Mouse (Mus musculus): ENCODE data around the gene Wbp4. TPM values are rescaled to one million over a fixed set of nuclear protein-coding genes. Genes with fewer than 3 reads are reported as not detected.
A peak's percentile ranks its signal among the peaks of the same experiment; 100 is the strongest.

Gene Wbp4
- polyA plus RNA-seq, 1 experiment = 7.3 TPM

GRCm38 (mm10) chr14:79425979-79426729, 55.2 kb downstream of the Wbp4 start, which contains the start of gene Kbtbd7:
Gene Kbtbd7 (plus strand): TSS chr14:79426511.
- Histone ChIP-seq H3K36me3 (ENCODE audit: control insufficient read depth, insufficient read depth, low read length) (no peaks in the 10 kb centered on the region), H3K4me1 (replicated peaks; ENCODE audit: control insufficient read depth, insufficient read depth, low read length) (peaks cover 2% of the 10 kb centered on the region; the same call in 1 of the 2 replicates), H3K4me3 (ENCODE audit: control insufficient read depth, insufficient read depth, low read length) (peak within 1 kb of the TSS; percentile 47), H3K27ac (ENCODE audit: control insufficient read depth, insufficient read depth, low read length) (peak within 1 kb of the TSS; percentile 7), H3K27me3 (ENCODE audit: control insufficient read depth, insufficient read depth, low read length) (no peaks in the 10 kb centered on the region)
- DNase-seq = peak; percentile 95
- TF ChIP-seq CTCF (IDR thresholded peaks at IDR 0.05; ENCODE audit: borderline replicate concordance, control insufficient read depth, extremely low read depth, insufficient read depth, low read length, poor library complexity) (no peak), POLR2A (IDR thresholded peaks at IDR 0.05; ENCODE audit: control insufficient read depth, extremely low read depth, insufficient read depth, low read length, poor library complexity) (peak; percentile 73)
- WGBS = under 1% methylated on average over 44 of the region's 44 CpGs

- no peak for DNase-seq
- Histone ChIP-seq H3K27me3 (ENCODE audit: control insufficient read depth, insufficient read depth, low read length) (no peaks in the 10 kb centered on the region), H3K4me3 (ENCODE audit: control insufficient read depth, insufficient read depth, low read length) (no peak overlapping the region), H3K27ac (ENCODE audit: control insufficient read depth, insufficient read depth, low read length) (no peak overlapping the region), H3K36me3 (ENCODE audit: control insufficient read depth, insufficient read depth, low read length) (no peaks in the 10 kb centered on the region; the same call in 1 of the 2 replicates), H3K4me1 (replicated peaks; ENCODE audit: control insufficient read depth, insufficient read depth, low read length) (no peaks in the 10 kb centered on the region)
- TF ChIP-seq CTCF (IDR thresholded peaks at IDR 0.05; ENCODE audit: borderline replicate concordance, control insufficient read depth, extremely low read depth, insufficient read depth, low read length, poor library complexity) (no peak), POLR2A (IDR thresholded peaks at IDR 0.05; ENCODE audit: control insufficient read depth, extremely low read depth, insufficient read depth, low read length, poor library complexity) (no peak)
- WGBS = 95% methylated on average over 20 of the region's 20 CpGs
Observed at GRCm38 (mm10) chr14:79420083-79420685, 61.1 kb downstream of the Wbp4 start.

GRCm38 (mm10) chr14:79413121-79413520, 68.2 kb downstream of the Wbp4 start:
- H3K27me3 ChIP-seq (ENCODE audit: control insufficient read depth, insufficient read depth, low read length) = no peaks in the 10 kb centered on the region
- TF ChIP-seq CTCF (IDR thresholded peaks at IDR 0.05; ENCODE audit: borderline replicate concordance, control insufficient read depth, extremely low read depth, insufficient read depth, low read length, poor library complexity) (no peak), POLR2A (IDR thresholded peaks at IDR 0.05; ENCODE audit: control insufficient read depth, extremely low read depth, insufficient read depth, low read length, poor library complexity) (no peak)
- no peaks in the 10 kb centered on the region for H3K4me1 ChIP-seq (replicated peaks; ENCODE audit: control insufficient read depth, insufficient read depth, low read length)
- no peak overlapping the region for H3K27ac ChIP-seq (ENCODE audit: control insufficient read depth, insufficient read depth, low read length)
- no peaks in the 10 kb centered on the region; the same call in 1 of the 2 replicates for H3K36me3 ChIP-seq (ENCODE audit: control insufficient read depth, insufficient read depth, low read length)
- no peak for DNase-seq
- 97% methylated on average over 6 of the region's 6 CpGs for WGBS
- H3K4me3 ChIP-seq (ENCODE audit: control insufficient read depth, insufficient read depth, low read length) = no peak overlapping the region

- DNase-seq = no peak
- no peaks in the 10 kb centered on the region for H3K36me3 ChIP-seq (ENCODE audit: control insufficient read depth, insufficient read depth, low read length)
- H3K27ac ChIP-seq (ENCODE audit: control insufficient read depth, insufficient read depth, low read length) = no peak overlapping the region
- H3K27me3 ChIP-seq (ENCODE audit: control insufficient read depth, insufficient read depth, low read length) = no peaks in the 10 kb centered on the region
- no peaks in the 10 kb centered on the region for H3K4me1 ChIP-seq (replicated peaks; ENCODE audit: control insufficient read depth, insufficient read depth, low read length)
- WGBS = 96% methylated on average over 2 of the region's 2 CpGs
- H3K4me3 ChIP-seq (ENCODE audit: control insufficient read depth, insufficient read depth, low read length) = no peak overlapping the region
- TF ChIP-seq POLR2A (IDR thresholded peaks at IDR 0.05; ENCODE audit: control insufficient read depth, extremely low read depth, insufficient read depth, low read length, poor library complexity) (no peak), CTCF (IDR thresholded peaks at IDR 0.05; ENCODE audit: borderline replicate concordance, control insufficient read depth, extremely low read depth, insufficient read depth, low read length, poor library complexity) (no peak)
Observed at GRCm38 (mm10) chr14:79410662-79411061, 70.7 kb downstream of the Wbp4 start.

Other genes with a start within 250 kb of the Wbp4 start
- not detected in 2 replicates for gene Zfp957, start 234.2 kb downstream of the Wbp4 start, polyA plus RNA-seq (2012; rRNA removed)
- gene Rgcc, start 179.9 kb downstream of the Wbp4 start, polyA plus RNA-seq (2012; rRNA removed) = 880 and 889 TPM in 2 replicates
- 7.7 and 11.2 TPM in 2 replicates for gene Naa16, start 90.7 kb downstream of the Wbp4 start, polyA plus RNA-seq (2012; rRNA removed)
- gene Mtrf1, start 83.7 kb downstream of the Wbp4 start, polyA plus RNA-seq (2012; rRNA removed) = 1.5 and 1.6 TPM in 2 replicates
- gene Kbtbd7, start 55.0 kb downstream of the Wbp4 start, polyA plus RNA-seq (2012; rRNA removed) = 8.9 and 10.1 TPM in 2 replicates
- 6.8 and 9.7 TPM in 2 replicates for gene Kbtbd6, start 29.7 kb downstream of the Wbp4 start, polyA plus RNA-seq (2012; rRNA removed)
- 71.4 and 75.9 TPM in 2 replicates for gene Elf1, start 326 bp downstream of the Wbp4 start, polyA plus RNA-seq (2012; rRNA removed)
- 6.2 and 10.2 TPM in 2 replicates for gene Sugt1, start 106.2 kb upstream of the Wbp4 start, polyA plus RNA-seq (2012; rRNA removed)
- 1.2 and 1.4 TPM in 2 replicates for gene Cnmd, start 180.7 kb upstream of the Wbp4 start, polyA plus RNA-seq (2012; rRNA removed)

Data from thymus, adult 2 months (tissue).